ENCODE assay signal across 10 mouse cellular contexts in genomic region chr12:102286681-102287414, GRCm38 (mm10). TPM values are rescaled to one million over a fixed set of nuclear protein-coding genes. Genes with fewer than 3 reads are reported as not detected.
A peak's percentile ranks its signal among the peaks of the same experiment; 100 is the strongest.
DNase-seq lines count a peak whose midpoint lies in the region; ATAC-seq and TF ChIP-seq lines count a peak whose summit lies in the region.
"Had no signal": no experiment of that assay in that cellular context is flagged by ENCODE, and none has a peak within 500 bp of the region (broad histone marks: within the 10 kb centered on the region; RNA-seq: fewer than 3 reads in every experiment).

No protein-coding gene starts in this region.

- H3K79me2 ChIP-seq in heart, adult 2 months (replicated peaks; ENCODE audit: control insufficient read depth, insufficient read depth, low read length): no peaks in the 10 kb centered on the region; the same call in 1 of the 2 replicates

- TF ChIP-seq CTCF in heart, adult 2 months (IDR thresholded peaks at IDR 0.05): no peak

- intact Hi-C loops in heart, adult 2 months (cut with DNase I): no loop called here

- H3K27me3 ChIP-seq in heart, adult 2 months (ENCODE audit: control insufficient read depth, insufficient read depth, low read length): no peaks in the 10 kb centered on the region
- H3K27me3 ChIP-seq in neural tube, embryonic 15.5 days (replicated peaks): 0 out of 2 replicates have a peak, but pooled peaks cover 2% of the 10 kb centered on the region

- peak overlapping the region; percentile 29 for H3K4me3 ChIP-seq in heart, adult 2 months
- H3K4me3 ChIP-seq in neural tube, embryonic 15.5 days (replicated peaks): no peak overlapping the region
- H3K4me3 ChIP-seq: erythroblast, embryonic 14.5 days; neural tube, embryonic 12.5 days had no signal

- DNase-seq in gastrocnemius, adult 18-20 months (ENCODE audit: low spot score): peak; percentile 55
- no peak for DNase-seq in gastrocnemius, adult 8-10 months (ENCODE audit: low spot score in 2 of 2)
- DNase-seq in adipocyte (ENCODE audit: low spot score): peak; percentile 92
- peak; percentile 65 to 71 for DNase-seq in heart, adult 2 months
- DNase-seq in kidney, adult 9 months: peak; percentile 63
- no peak for DNase-seq in thymus, postnatal 25 days

- TF ChIP-seq EP300 in heart, adult 2 months (IDR thresholded peaks at IDR 0.05; ENCODE audit: insufficient read depth, low read depth, low read length): 0 out of 2 replicates have a peak, but pooled peaks have one; percentile 52

- WGBS in heart, adult 2 months: 39% methylated on average over 10 of the region's 10 CpGs
- WGBS in neural tube, embryonic 15.5 days: 56% methylated on average over 10 of the region's 10 CpGs

- H3K4me2 ChIP-seq in neural tube, embryonic 15.5 days: no peak overlapping the region
- H3K4me2 ChIP-seq: neural tube, embryonic 12.5 days had no signal

- peak; percentile 35; the same call in 1 of the 2 replicates for TF ChIP-seq POLR2A in heart, adult 2 months (IDR thresholded peaks at IDR 0.05; ENCODE audit: insufficient read depth, low read depth, low read length)

- no peak for ATAC-seq in neural tube, embryonic 15.5 days (ENCODE audit: low FRiP score)
- ATAC-seq in megakaryocyte-erythroid progenitor cell, adult 5-6 weeks (replicated peaks; ENCODE audit: low FRiP score, low TSS enrichment, poor library complexity, severe bottlenecking): no peak

- H3K9ac ChIP-seq in heart, adult 2 months (ENCODE audit: low read depth, low read length): peak overlapping the region; percentile 28
- H3K9ac ChIP-seq in neural tube, embryonic 15.5 days (replicated peaks): no peak overlapping the region
- H3K9ac ChIP-seq: neural tube, embryonic 12.5 days had no signal

- no peaks in the 10 kb centered on the region for H3K9me3 ChIP-seq in neural tube, embryonic 15.5 days (replicated peaks)
- H3K9me3 ChIP-seq: neural tube, embryonic 12.5 days had no signal

- peak overlapping the region; percentile 96 for H3K27ac ChIP-seq in heart, adult 2 months
- H3K27ac ChIP-seq in neural tube, embryonic 15.5 days (replicated peaks): 0 out of 2 replicates have a peak overlapping the region, but pooled peaks have one; percentile 18
- H3K27ac ChIP-seq: neural tube, embryonic 12.5 days had no signal

- H3K36me3 ChIP-seq in heart, adult 2 months (ENCODE audit: control insufficient read depth, insufficient read depth, low read length): peaks cover 2% of the 10 kb centered on the region
- no peaks in the 10 kb centered on the region for H3K36me3 ChIP-seq in neural tube, embryonic 15.5 days
- H3K36me3 ChIP-seq: neural tube, embryonic 12.5 days had no signal

- H3K4me1 ChIP-seq in heart, adult 2 months (ENCODE audit: control insufficient read depth, insufficient read depth, low read length): peaks cover 19% of the 10 kb centered on the region
- peaks cover 40% of the 10 kb centered on the region for H3K4me1 ChIP-seq in neural tube, embryonic 15.5 days

RNA-seq across cellular contexts. Expression of gene Rin3, which starts 4.0 kb away (rescaled TPM):
- 1 to 10 TPM; 7.8 to 9.1 TPM for total RNA-seq in gastrocnemius, adult 18-20 months (2021)
- 1 to 10 TPM; 2.2 to 5.6 (median 4.2) TPM for total RNA-seq in gastrocnemius, adult 8-10 months (2022)
- 10 to 100 TPM; 14.7 to 25.3 TPM for total RNA-seq in heart, adult 2 months (2021)
- polyA plus RNA-seq in heart, adult 2 months (2012; rRNA removed): 6.1 and 10.3 TPM in 2 replicates
- polyA plus RNA-seq in neural tube, embryonic 15.5 days (2015; fragmentation: Nextera tagmentation; extraction: Ambion mirVana): 3.2 and 6.7 TPM in 2 replicates
- 30.2 and 32.2 TPM in 2 replicates for total RNA-seq in megakaryocyte-erythroid progenitor cell, adult 5-6 weeks (2014; fragmentation: Nextera tagmentation)
- 4.5 and 14.7 TPM in 2 replicates for total RNA-seq in megakaryocyte-erythroid progenitor cell, adult 5-6 weeks (2017)

Comparison
In these comparisons a context has a peak if more than half of its experiments do, and no peak if none do; other contexts are left out.
1. DNase-seq: peak in gastrocnemius, adult 18-20 months (single experiment), adipocyte (single experiment), heart, adult 2 months (2 of 2) and kidney, adult 9 months (single experiment); none in gastrocnemius, adult 8-10 months (0 of 2) and thymus, postnatal 25 days (single experiment).